Mouse (Mus musculus): Measurements from ENCODE around the gene Ift140. TPM values are rescaled to one million over a fixed set of nuclear protein-coding genes. Genes with fewer than 3 reads are reported as not detected.

Ift140 gene
- polyA plus RNA-seq, 1 experiment from 2014 or later = 2.9 TPM

DNA sequence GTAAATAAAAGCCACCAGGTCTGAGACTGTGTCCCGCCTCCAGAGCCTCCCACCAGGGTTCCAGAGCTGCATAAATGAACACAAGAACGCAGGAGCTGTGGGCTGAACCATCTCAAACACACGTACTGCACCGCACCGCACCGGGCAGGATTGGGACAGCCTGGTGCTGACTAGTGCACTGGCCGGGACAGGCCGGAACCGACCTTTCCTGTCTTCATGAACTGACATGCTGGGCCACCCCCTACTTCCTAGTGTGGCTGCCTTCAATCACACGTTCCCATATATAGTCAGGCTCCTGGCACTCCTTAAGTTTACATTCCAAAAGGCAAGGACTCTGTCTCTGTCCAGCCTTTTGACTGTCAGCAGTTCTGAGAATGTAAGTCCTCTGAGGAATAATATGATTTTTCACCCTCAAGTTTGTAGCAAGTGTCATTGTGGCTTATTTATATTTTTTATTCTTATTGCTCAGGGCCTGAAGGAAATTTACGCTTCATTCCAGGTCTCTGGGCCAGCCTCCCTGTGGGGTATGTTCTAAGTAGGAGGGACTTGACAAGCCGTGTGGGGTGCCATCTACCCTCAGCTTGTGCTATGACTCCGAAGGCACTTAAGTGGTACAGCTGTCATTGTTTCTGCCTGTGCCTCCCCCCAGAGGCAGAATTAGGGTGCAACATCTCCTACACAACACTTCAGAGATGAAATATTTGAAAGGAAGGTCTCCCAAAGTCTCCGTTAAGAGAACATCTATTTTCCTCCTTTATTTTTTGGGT is 66.4 kb downstream of the Ift140 start:
- Histone ChIP-seq H3K9me3 (ENCODE audit: control insufficient read depth) (no peaks in the 10 kb centered on the region), H3K9ac (ENCODE audit: low read depth, low read length) (no peak overlapping the region), H3K4me3 (ENCODE audit: low read depth, low read length) (no peak overlapping the region), H3K4me1 (replicated peaks; ENCODE audit: control insufficient read depth, insufficient read depth, low read length) (no peaks in the 10 kb centered on the region), H3K36me3 (ENCODE audit: control insufficient read depth, insufficient read depth) (peaks cover 1% of the 10 kb centered on the region; the same call in 1 of the 2 replicates), H3K27me3 (replicated peaks; ENCODE audit: control insufficient read depth, insufficient read depth, low read length) (no peaks in the 10 kb centered on the region), H3K27ac (ENCODE audit: low read depth, low read length) (peak overlapping the region; percentile 73), H3K4me2 (replicated peaks; ENCODE audit: low read depth) (peak overlapping the region; percentile 17)
- WGBS = 41% methylated on average over 14 of the region's 14 CpGs
- ATAC-seq = peak; percentile 62; the same call in 1 of the 2 replicates
- TF ChIP-seq CTCF (IDR thresholded peaks at IDR 0.05; ENCODE audit: low read depth) = peak; percentile 53

DNA sequence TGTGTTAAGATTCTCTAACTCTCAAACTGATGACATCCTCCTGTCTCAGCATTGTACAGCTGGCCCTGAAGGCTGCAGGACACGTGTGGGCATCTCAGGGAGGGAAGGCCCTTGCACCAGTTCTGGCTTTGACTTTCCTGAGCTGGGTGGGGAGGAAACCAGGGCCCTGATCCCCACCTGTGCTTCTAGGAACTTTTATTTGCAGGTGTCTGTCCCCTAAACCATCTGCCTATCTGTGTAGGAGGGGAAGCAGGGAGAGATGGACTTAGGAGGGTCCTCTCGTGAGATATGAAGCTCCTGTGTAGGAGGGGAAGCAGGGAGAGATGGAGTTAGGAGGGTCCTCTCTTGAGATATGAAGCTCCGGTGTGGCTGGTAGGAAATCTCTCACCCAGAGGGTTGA is 67.0 kb downstream of the Ift140 start:
- 48% methylated on average over 3 of the region's 3 CpGs for WGBS
- Histone ChIP-seq H3K36me3 (ENCODE audit: control insufficient read depth, insufficient read depth) (no peaks in the 10 kb centered on the region; the same call in 1 of the 2 replicates), H3K27me3 (replicated peaks; ENCODE audit: control insufficient read depth, insufficient read depth, low read length) (no peaks in the 10 kb centered on the region), H3K27ac (ENCODE audit: low read depth, low read length) (peak overlapping the region; percentile 73), H3K9me3 (ENCODE audit: control insufficient read depth) (no peaks in the 10 kb centered on the region), H3K9ac (ENCODE audit: low read depth, low read length) (no peak overlapping the region), H3K4me1 (replicated peaks; ENCODE audit: control insufficient read depth, insufficient read depth, low read length) (no peaks in the 10 kb centered on the region), H3K4me3 (ENCODE audit: low read depth, low read length) (no peak overlapping the region), H3K4me2 (replicated peaks; ENCODE audit: low read depth) (no peak overlapping the region)
- ATAC-seq = no peak
- TF ChIP-seq CTCF (IDR thresholded peaks at IDR 0.05; ENCODE audit: low read depth) = no peak

- H3K36me3 ChIP-seq (ENCODE audit: control insufficient read depth, insufficient read depth) = peaks cover 3% of the 10 kb centered on the region
- H3K9ac ChIP-seq (ENCODE audit: low read depth, low read length) = no peak within 1 kb of the TSS
- H3K4me2 ChIP-seq (replicated peaks; ENCODE audit: low read depth) = no peak within 1 kb of the TSS; the same call in 1 of the 2 replicates
- ATAC-seq = peak; percentile 68
- no peaks in the 10 kb centered on the region for H3K4me1 ChIP-seq (replicated peaks; ENCODE audit: control insufficient read depth, insufficient read depth, low read length)
- H3K27me3 ChIP-seq (replicated peaks; ENCODE audit: control insufficient read depth, insufficient read depth, low read length) = no peaks in the 10 kb centered on the region
- H3K4me3 ChIP-seq (ENCODE audit: low read depth, low read length) = no peak within 1 kb of the TSS
- peak; percentile 72 for TF ChIP-seq CTCF (IDR thresholded peaks at IDR 0.05; ENCODE audit: low read depth)
- WGBS = 44% methylated on average over 7 of the region's 7 CpGs
- H3K9me3 ChIP-seq (ENCODE audit: control insufficient read depth) = no peaks in the 10 kb centered on the region
- peak within 1 kb of the TSS; percentile 81 for H3K27ac ChIP-seq (ENCODE audit: low read depth, low read length)
These were observed 67.6 kb downstream of the Ift140 start, which contains the start of gene Tmem204 for GRCm38 (mm10) chr17:25083444-25083931. TSS of gene Tmem204 (minus strand) at chr17:25083591.

DNA sequence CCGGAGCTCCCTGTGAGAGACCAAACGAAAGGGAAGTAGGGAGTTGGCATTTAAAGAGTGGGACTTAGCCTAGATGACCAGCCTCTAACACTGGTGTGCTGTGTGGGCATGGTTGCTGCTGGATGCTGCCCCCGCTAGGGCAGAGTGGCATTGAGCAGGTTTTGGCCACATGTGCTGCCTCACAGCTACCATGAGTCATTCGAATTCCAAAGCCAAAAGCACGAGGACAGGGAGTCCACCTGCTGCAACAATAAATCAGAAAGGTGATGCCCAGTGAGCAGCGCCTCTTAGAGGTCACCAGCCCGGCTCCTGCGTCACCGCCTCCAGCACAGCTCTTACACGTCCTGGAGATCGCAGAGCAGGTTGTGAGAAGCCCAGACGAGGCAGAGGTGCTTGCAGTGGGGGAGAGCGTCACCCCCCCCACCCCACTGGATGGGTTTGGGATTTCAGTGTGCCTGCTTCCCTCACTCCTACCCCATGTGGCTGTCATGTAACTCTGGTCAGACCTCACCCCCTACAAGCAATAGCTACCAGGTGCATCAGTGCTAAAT is 69.0 kb downstream of the Ift140 start:
- 77% methylated on average over 13 of the region's 13 CpGs for WGBS
- no peaks in the 10 kb centered on the region for H3K4me1 ChIP-seq (replicated peaks; ENCODE audit: control insufficient read depth, insufficient read depth, low read length)
- no peak overlapping the region for H3K4me2 ChIP-seq (replicated peaks; ENCODE audit: low read depth)
- no peak overlapping the region for H3K4me3 ChIP-seq (ENCODE audit: low read depth, low read length)
- no peaks in the 10 kb centered on the region for H3K27me3 ChIP-seq (replicated peaks; ENCODE audit: control insufficient read depth, insufficient read depth, low read length)
- H3K27ac ChIP-seq (ENCODE audit: low read depth, low read length) = no peak overlapping the region
- no peak for TF ChIP-seq CTCF (IDR thresholded peaks at IDR 0.05; ENCODE audit: low read depth)
- no peaks in the 10 kb centered on the region for H3K9me3 ChIP-seq (ENCODE audit: control insufficient read depth)
- H3K9ac ChIP-seq (ENCODE audit: low read depth, low read length) = no peak overlapping the region
- peaks cover 6% of the 10 kb centered on the region; the same call in 1 of the 2 replicates for H3K36me3 ChIP-seq (ENCODE audit: control insufficient read depth, insufficient read depth)
- ATAC-seq = no peak

GRCm38 (mm10) chr17:25086724-25087123 is 70.8 kb downstream of the Ift140 start:
- H3K27ac ChIP-seq (ENCODE audit: low read depth, low read length) = no peak overlapping the region
- H3K4me1 ChIP-seq (replicated peaks; ENCODE audit: control insufficient read depth, insufficient read depth, low read length) = no peaks in the 10 kb centered on the region
- no peaks in the 10 kb centered on the region for H3K27me3 ChIP-seq (replicated peaks; ENCODE audit: control insufficient read depth, insufficient read depth, low read length)
- ATAC-seq = no peak
- H3K4me2 ChIP-seq (replicated peaks; ENCODE audit: low read depth) = no peak overlapping the region
- TF ChIP-seq CTCF (IDR thresholded peaks at IDR 0.05; ENCODE audit: low read depth) = no peak
- peaks cover 6% of the 10 kb centered on the region for H3K36me3 ChIP-seq (ENCODE audit: control insufficient read depth, insufficient read depth)
- 64% methylated on average over 7 of the region's 7 CpGs for WGBS
- no peak overlapping the region for H3K4me3 ChIP-seq (ENCODE audit: low read depth, low read length)
- H3K9me3 ChIP-seq (ENCODE audit: control insufficient read depth) = no peaks in the 10 kb centered on the region
- H3K9ac ChIP-seq (ENCODE audit: low read depth, low read length) = no peak overlapping the region

DNA sequence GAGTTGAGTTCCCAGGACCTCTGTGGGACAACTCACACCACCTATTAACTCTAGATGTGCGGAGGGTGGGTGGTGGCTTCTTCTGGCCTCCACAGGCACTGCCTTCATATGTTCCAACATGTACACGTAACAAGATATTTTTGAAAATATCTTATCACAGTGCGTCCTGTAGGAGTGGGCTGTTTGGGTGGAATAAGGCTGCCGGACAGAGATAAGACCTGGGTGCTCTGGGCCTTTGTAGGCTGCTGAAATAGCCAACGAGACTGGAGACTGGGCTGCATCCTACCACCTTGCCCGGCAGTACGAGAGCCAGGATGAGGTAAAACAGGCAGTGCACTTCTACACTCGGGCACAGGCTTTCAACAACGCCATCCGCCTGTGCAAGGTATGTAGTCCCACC is 73.3 kb downstream of the Ift140 start:
- H3K27ac ChIP-seq (ENCODE audit: low read depth, low read length) = no peak overlapping the region
- H3K9me3 ChIP-seq (ENCODE audit: control insufficient read depth) = no peaks in the 10 kb centered on the region
- peaks cover 15% of the 10 kb centered on the region for H3K36me3 ChIP-seq (ENCODE audit: control insufficient read depth, insufficient read depth)
- H3K4me2 ChIP-seq (replicated peaks; ENCODE audit: low read depth) = no peak overlapping the region
- no peak overlapping the region for H3K4me3 ChIP-seq (ENCODE audit: low read depth, low read length)
- no peak overlapping the region for H3K9ac ChIP-seq (ENCODE audit: low read depth, low read length)
- H3K4me1 ChIP-seq (replicated peaks; ENCODE audit: control insufficient read depth, insufficient read depth, low read length) = no peaks in the 10 kb centered on the region
- 92% methylated on average over 10 of the region's 10 CpGs for WGBS
- no peaks in the 10 kb centered on the region for H3K27me3 ChIP-seq (replicated peaks; ENCODE audit: control insufficient read depth, insufficient read depth, low read length)
- TF ChIP-seq CTCF (IDR thresholded peaks at IDR 0.05; ENCODE audit: low read depth) = no peak
- ATAC-seq = no peak

Data from intestine, postnatal 0 days (tissue).